Mouse (Mus musculus): Measurements from ENCODE around the gene Ccl2. TPM values are rescaled to one million over a fixed set of nuclear protein-coding genes. Genes with fewer than 3 reads are reported as not detected.
A peak's percentile ranks its signal among the peaks of the same experiment; 100 is the strongest.

Ccl2 gene
- total RNA-seq, 2 experiments from 2014 or later = not detected

DNA sequence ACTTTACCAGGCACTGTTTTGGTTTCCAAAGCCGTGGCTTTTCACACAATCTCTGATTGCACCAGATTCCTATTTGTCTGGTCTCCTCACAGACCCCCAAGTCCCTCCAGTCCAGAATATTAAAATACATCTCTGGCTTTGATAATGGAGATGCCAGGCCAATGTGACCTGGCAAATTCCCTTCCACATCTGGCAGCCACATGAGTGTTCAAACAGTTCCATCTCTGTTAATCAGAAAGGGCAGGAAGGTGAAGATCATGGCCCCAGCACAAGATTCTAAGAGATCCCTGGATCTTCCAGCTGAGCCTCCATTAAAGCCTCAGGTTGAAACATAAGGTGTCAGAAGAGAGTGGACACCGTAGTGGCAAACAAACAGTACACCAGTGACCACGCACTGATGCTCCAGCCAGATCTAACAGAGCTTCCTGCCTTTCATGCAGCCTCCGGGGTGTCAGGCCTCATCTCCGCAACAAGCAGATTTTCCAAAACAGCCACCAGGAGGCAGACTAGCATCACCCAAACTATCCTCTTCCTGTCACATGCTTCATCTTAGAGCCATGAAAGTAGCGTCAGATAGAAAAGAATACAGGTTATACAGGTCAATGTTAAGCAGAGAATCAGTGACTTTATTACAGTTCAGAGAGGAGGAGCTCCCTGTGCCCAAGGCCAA, 12.5 kb downstream of the Ccl2 start:
- no peak overlapping the region for H3K27ac ChIP-seq
- H3K4me3 ChIP-seq = no peak overlapping the region
- TF ChIP-seq CTCF (conservative IDR thresholded peaks at IDR 0.05) = peak; percentile 76
- peak in 1 of 2 experiments; percentile 55 for DNase-seq (ENCODE audit: low spot score in 2 of 2)

DNA sequence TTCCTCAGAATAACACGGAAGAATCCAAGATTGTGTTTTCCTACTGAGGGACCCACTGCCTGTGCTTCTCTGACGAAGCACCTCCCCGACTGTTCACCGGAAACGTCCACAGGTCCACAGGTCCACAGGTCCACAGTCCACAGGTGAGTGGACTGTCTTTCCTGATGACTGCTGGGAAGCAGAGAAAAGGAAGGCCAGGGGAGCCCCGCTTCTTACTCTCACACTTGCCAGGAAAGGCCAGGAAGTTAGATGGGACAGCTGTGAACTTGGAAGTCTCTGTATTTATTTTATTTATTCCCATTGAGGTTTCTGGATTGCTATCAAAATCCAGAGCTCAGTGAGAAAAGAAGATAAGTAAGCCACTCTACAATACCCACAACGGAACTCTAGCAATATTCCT, 18.5 kb downstream of the Ccl2 start:
- no peak for TF ChIP-seq CTCF (conservative IDR thresholded peaks at IDR 0.05)
- Histone ChIP-seq H3K4me3 (no peak overlapping the region), H3K27ac (no peak overlapping the region)
- no peak for DNase-seq (ENCODE audit: low spot score in 2 of 2)

DNA sequence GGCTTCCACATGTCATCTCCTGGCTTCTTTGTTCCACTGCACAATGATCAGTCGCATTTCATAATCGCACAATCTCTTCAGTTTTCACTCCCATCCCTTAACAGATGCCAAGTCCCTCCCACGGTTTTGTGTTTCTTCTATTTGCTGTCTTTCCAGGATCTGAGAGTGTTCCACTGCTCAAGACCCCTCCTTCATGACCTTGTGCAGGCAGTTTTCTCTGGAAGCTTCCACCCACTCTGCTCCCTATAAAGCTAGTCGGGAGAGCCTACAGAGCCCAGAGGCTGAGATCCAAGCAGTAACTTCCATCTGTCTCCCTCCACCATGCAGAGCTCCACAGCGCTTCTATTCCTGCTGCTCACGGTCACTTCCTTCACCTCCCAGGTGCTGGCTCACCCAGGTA, 22.3 kb downstream of the Ccl2 start, which contains the start of gene Ccl11:
Ccl11 (plus strand) TSS at position 178 of the 400 bp plus-strand sequence.
- TF ChIP-seq CTCF (conservative IDR thresholded peaks at IDR 0.05) = no peak
- H3K4me3 ChIP-seq = no peak within 1 kb of the TSS
- H3K27ac ChIP-seq = no peak within 1 kb of the TSS
- DNase-seq (ENCODE audit: low spot score in 2 of 2) = peak; percentile 13 to 23

DNA sequence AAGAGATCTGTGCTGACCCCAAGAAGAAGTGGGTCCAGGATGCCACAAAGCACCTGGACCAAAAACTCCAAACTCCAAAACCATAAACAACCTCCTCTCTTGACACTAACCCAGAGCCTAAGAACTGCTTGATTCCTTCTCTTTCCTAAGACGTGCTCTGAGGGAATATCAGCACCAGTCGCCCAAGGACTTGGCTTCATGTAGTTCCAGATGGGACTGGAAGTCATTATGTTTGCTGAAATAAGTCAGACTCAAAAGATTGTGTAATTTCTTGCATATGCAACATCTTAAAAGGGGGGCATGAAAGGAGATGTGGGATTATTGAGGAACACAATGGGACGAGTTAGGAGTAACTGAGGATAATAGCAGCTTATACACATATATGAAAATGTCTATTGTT, 26.9 kb downstream of the Ccl2 start:
- Histone ChIP-seq H3K4me3 (no peak overlapping the region), H3K27ac (no peak overlapping the region)
- TF ChIP-seq CTCF (conservative IDR thresholded peaks at IDR 0.05) = no peak
- DNase-seq (ENCODE audit: low spot score in 2 of 2) = no peak

GRCm38 (mm10) chr11:82063454-82063853, 28.1 kb downstream of the Ccl2 start:
- H3K4me3 ChIP-seq = no peak overlapping the region
- DNase-seq (ENCODE audit: low spot score in 2 of 2) = no peak
- TF ChIP-seq CTCF (conservative IDR thresholded peaks at IDR 0.05) = no peak
- no peak overlapping the region for H3K27ac ChIP-seq

DNA sequence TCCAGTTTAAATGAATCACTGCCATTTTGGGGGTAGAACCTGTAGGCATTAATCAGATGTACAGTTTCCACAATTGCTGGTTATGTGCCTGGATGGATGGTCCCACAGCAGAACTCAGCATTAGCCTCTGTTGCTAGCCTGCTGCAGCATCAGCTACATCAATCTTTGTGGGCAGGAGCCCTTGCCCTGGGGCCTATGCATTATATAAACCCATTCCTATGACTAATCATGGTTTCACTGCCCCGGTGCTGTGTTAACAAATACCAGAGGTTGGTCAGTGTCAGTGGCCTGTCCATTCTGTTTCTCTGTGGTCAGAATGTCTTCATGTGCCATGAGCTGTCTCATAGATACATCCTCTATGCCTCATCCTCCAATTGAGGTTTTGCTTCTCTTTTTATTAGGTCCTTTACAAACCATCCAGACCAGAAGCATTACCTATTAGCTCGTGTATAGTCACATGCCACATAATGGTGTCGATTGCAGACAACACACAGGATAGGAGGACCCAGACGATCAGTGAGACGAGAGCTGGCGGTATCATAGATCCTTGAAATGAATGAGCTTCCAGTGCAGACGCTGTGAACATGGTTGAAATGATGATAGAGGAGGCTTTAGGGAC, 31.7 kb downstream of the Ccl2 start:
- Histone ChIP-seq H3K4me3 (no peak overlapping the region), H3K27ac (no peak overlapping the region)
- no peak for DNase-seq (ENCODE audit: low spot score in 2 of 2)
- TF ChIP-seq CTCF (conservative IDR thresholded peaks at IDR 0.05) = no peak

- Histone ChIP-seq H3K27ac (no peak overlapping the region), H3K4me3 (no peak overlapping the region)
- no peak for DNase-seq (ENCODE audit: low spot score in 2 of 2)
- no peak for TF ChIP-seq CTCF (conservative IDR thresholded peaks at IDR 0.05)
Observed at GRCm38 (mm10) chr11:82071076-82071475, 35.7 kb downstream of the Ccl2 start.

GRCm38 (mm10) chr11:82072374-82072773, 37.0 kb downstream of the Ccl2 start:
- TF ChIP-seq CTCF (conservative IDR thresholded peaks at IDR 0.05) = peak; percentile 67

GRCm38 (mm10) chr11:82072984-82073383, 37.6 kb downstream of the Ccl2 start:
- TF ChIP-seq CTCF (conservative IDR thresholded peaks at IDR 0.05) = no peak
- no peak overlapping the region for H3K4me3 ChIP-seq
- DNase-seq (ENCODE audit: low spot score in 2 of 2) = no peak
- no peak overlapping the region for H3K27ac ChIP-seq

More at GRCm38 (mm10) chr11:82072374-82072773, 37.0 kb downstream of the Ccl2 start:
- no peak for DNase-seq (ENCODE audit: low spot score in 2 of 2)
- no peak overlapping the region for H3K4me3 ChIP-seq
- H3K27ac ChIP-seq = no peak overlapping the region

- TF ChIP-seq CTCF (conservative IDR thresholded peaks at IDR 0.05) = no peak
- no peak for DNase-seq (ENCODE audit: low spot score in 2 of 2)
- Histone ChIP-seq H3K4me3 (no peak overlapping the region), H3K27ac (no peak overlapping the region)
Observed at GRCm38 (mm10) chr11:82073686-82074085, 38.3 kb downstream of the Ccl2 start.

- H3K4me3 ChIP-seq = no peak overlapping the region
- TF ChIP-seq CTCF (conservative IDR thresholded peaks at IDR 0.05) = no peak
- DNase-seq (ENCODE audit: low spot score in 2 of 2) = no peak
- no peak overlapping the region for H3K27ac ChIP-seq
Observed at GRCm38 (mm10) chr11:82077031-82077430, 41.7 kb downstream of the Ccl2 start.

- no peak for DNase-seq (ENCODE audit: low spot score in 2 of 2)
- Histone ChIP-seq H3K27ac (no peak overlapping the region), H3K4me3 (no peak overlapping the region)
- no peak for TF ChIP-seq CTCF (conservative IDR thresholded peaks at IDR 0.05)
Observed at GRCm38 (mm10) chr11:82078136-82078730, 42.9 kb downstream of the Ccl2 start.

DNA sequence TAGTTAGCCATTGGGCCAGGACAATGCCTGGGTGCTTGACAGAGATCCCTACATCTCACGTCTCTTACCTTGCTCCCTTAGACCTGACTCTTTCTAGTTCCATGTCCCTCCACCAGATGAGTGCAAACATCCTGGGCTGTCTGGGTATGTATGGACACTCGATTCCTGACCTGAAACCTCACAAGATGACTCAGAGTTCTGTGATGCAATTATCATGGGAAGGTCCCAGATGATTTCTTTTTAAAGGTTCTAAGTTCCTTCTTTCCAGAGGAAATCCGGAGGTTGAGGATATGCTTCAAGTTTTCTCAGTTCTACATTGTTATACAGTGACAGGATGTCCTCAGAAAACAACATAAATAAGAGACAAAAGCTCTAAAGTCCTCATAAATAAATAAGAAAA, 45.5 kb downstream of the Ccl2 start:
- Histone ChIP-seq H3K27ac (no peak overlapping the region), H3K4me3 (no peak overlapping the region)
- no peak for TF ChIP-seq CTCF (conservative IDR thresholded peaks at IDR 0.05)
- no peak for DNase-seq (ENCODE audit: low spot score in 2 of 2)

DNA sequence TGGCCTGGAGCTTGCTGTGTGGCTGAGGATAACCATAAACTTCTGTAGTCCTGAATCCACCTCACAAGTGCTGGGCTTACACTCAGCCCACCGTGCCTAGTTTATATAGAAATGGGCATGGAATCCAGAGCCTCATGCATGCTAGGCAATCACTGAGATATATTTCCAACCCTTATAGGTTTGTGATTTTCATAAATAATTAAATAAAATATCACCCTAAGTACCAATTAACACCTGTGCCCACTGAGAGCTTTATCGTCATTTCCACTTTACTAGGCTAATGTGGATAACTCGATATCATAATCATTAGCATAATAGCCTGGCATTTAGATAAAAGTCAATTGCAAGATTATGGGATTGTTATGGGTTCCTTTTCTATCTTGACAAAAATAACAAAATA, 49.0 kb downstream of the Ccl2 start:
- H3K4me3 ChIP-seq = no peak overlapping the region
- TF ChIP-seq CTCF (conservative IDR thresholded peaks at IDR 0.05) = no peak
- H3K27ac ChIP-seq = no peak overlapping the region
- no peak for DNase-seq (ENCODE audit: low spot score in 2 of 2)

Other genes starting within 250 kb of the Ccl2 start
- under 1 TPM; 0.12 to 0.20 TPM for gene 5530401A14Rik, start 174.9 kb upstream of the Ccl2 start, total RNA-seq (2021)
- gene Asic2, start 67.1 kb upstream of the Ccl2 start, total RNA-seq (2021) = 10 to 100 TPM; 58.5 to 65.6 TPM
- not detected for gene Gm17268, start 3.0 kb downstream of the Ccl2 start, total RNA-seq (2021)
- not detected for gene Ccl7, start 10.1 kb downstream of the Ccl2 start, total RNA-seq (2021)
- under 1 TPM in 1 of 2 experiments, not detected in 1; 0.34 TPM for gene Ccl11, start 22.3 kb downstream of the Ccl2 start, total RNA-seq (2021)
- gene Ccl12, start 66.3 kb downstream of the Ccl2 start, total RNA-seq (2021) = not detected
- gene Ccl8, start 79.6 kb downstream of the Ccl2 start, total RNA-seq (2021) = not detected

All from layer of hippocampus, adult 2 months (tissue).